Mouse (Mus musculus): Measurements from ENCODE around the gene Bmi1. TPM values are rescaled to one million over a fixed set of nuclear protein-coding genes. Genes with fewer than 3 reads are reported as not detected.

The Bmi1 gene
- polyA plus RNA-seq, 1 experiment from 2014 or later = 27.6 TPM

- peak overlapping the region; percentile 91 for H3K27ac ChIP-seq
- 8% methylated on average over 42 of the region's 42 CpGs for WGBS
- H3K36me3 ChIP-seq = no peaks in the 10 kb centered on the region
- no peak for ATAC-seq (ENCODE audit: insufficient number of reproducible peaks, insufficient read depth, low FRiP score, low TSS enrichment, low read depth)
- H3K9me3 ChIP-seq = no peaks in the 10 kb centered on the region
- H3K4me3 ChIP-seq = peak overlapping the region; percentile 77
- peak overlapping the region; percentile 83 for H3K4me2 ChIP-seq
- peaks cover 27% of the 10 kb centered on the region for H3K27me3 ChIP-seq
- peak overlapping the region; percentile 91 for H3K9ac ChIP-seq
- H3K4me1 ChIP-seq = peaks cover 28% of the 10 kb centered on the region
Observed at GRCm38 (mm10) chr2:18675681-18676456, 949 bp upstream of the Bmi1 start.

GRCm38 (mm10) chr2:18676457-18676935 is 322 bp upstream of the Bmi1 start:
- Histone ChIP-seq H3K4me3 (peak overlapping the region; percentile 77), H3K4me2 (peak overlapping the region; percentile 83), H3K36me3 (no peaks in the 10 kb centered on the region), H3K9ac (peak overlapping the region; percentile 91), H3K27me3 (peaks cover 27% of the 10 kb centered on the region), H3K27ac (peak overlapping the region; percentile 91), H3K9me3 (no peaks in the 10 kb centered on the region), H3K4me1 (peaks cover 32% of the 10 kb centered on the region)
- ATAC-seq (ENCODE audit: insufficient number of reproducible peaks, insufficient read depth, low FRiP score, low TSS enrichment, low read depth) = peak; percentile 82
- 0% methylated on average over 29 of the region's 64 CpGs for WGBS

- Histone ChIP-seq H3K4me3 (peak overlapping the region; percentile 77), H3K27ac (no peak overlapping the region), H3K27me3 (peaks cover 34% of the 10 kb centered on the region), H3K4me1 (peaks cover 32% of the 10 kb centered on the region), H3K36me3 (peaks cover 4% of the 10 kb centered on the region; the same call in 1 of the 2 replicates), H3K9ac (peak overlapping the region; percentile 91), H3K9me3 (no peaks in the 10 kb centered on the region), H3K4me2 (peak overlapping the region; percentile 83)
- under 1% methylated on average over 41 of the region's 55 CpGs for WGBS
- ATAC-seq (ENCODE audit: insufficient number of reproducible peaks, insufficient read depth, low FRiP score, low TSS enrichment, low read depth) = no peak
Observed at GRCm38 (mm10) chr2:18677631-18678471, 1.0 kb downstream of the Bmi1 start.

- H3K4me2 ChIP-seq = no peak overlapping the region
- H3K36me3 ChIP-seq = peaks cover 14% of the 10 kb centered on the region
- no peak overlapping the region for H3K27ac ChIP-seq
- peaks cover 39% of the 10 kb centered on the region for H3K27me3 ChIP-seq
- 38% methylated on average over 2 of the region's 2 CpGs for WGBS
- H3K9ac ChIP-seq = no peak overlapping the region
- ATAC-seq (ENCODE audit: insufficient number of reproducible peaks, insufficient read depth, low FRiP score, low TSS enrichment, low read depth) = no peak
- peaks cover 27% of the 10 kb centered on the region for H3K4me1 ChIP-seq
- no peak overlapping the region for H3K4me3 ChIP-seq
- no peaks in the 10 kb centered on the region for H3K9me3 ChIP-seq
Observed at GRCm38 (mm10) chr2:18679701-18680100, 2.9 kb downstream of the Bmi1 start.

GRCm38 (mm10) chr2:18680501-18680900 is 3.7 kb downstream of the Bmi1 start:
- Histone ChIP-seq H3K9me3 (no peaks in the 10 kb centered on the region), H3K4me1 (peaks cover 27% of the 10 kb centered on the region), H3K4me3 (peak overlapping the region; percentile 45), H3K36me3 (peaks cover 14% of the 10 kb centered on the region), H3K27ac (no peak overlapping the region), H3K27me3 (peaks cover 39% of the 10 kb centered on the region), H3K4me2 (peak overlapping the region; percentile 73), H3K9ac (peak overlapping the region; percentile 61; the same call in 1 of the 2 replicates)
- no peak for ATAC-seq (ENCODE audit: insufficient number of reproducible peaks, insufficient read depth, low FRiP score, low TSS enrichment, low read depth)
- under 1% methylated on average over 4 of the region's 4 CpGs for WGBS

GRCm38 (mm10) chr2:18680961-18681360 is 4.1 kb downstream of the Bmi1 start:
- Histone ChIP-seq H3K4me1 (peaks cover 23% of the 10 kb centered on the region), H3K27ac (no peak overlapping the region), H3K9me3 (no peaks in the 10 kb centered on the region), H3K9ac (peak overlapping the region; percentile 61), H3K4me2 (peak overlapping the region; percentile 73), H3K4me3 (peak overlapping the region; percentile 45), H3K36me3 (peaks cover 14% of the 10 kb centered on the region), H3K27me3 (peaks cover 41% of the 10 kb centered on the region)
- ATAC-seq (ENCODE audit: insufficient number of reproducible peaks, insufficient read depth, low FRiP score, low TSS enrichment, low read depth) = no peak
- under 1% methylated on average over 19 of the region's 29 CpGs for WGBS

GRCm38 (mm10) chr2:18684062-18684461 is 7.2 kb downstream of the Bmi1 start:
- H3K4me2 ChIP-seq = no peak overlapping the region
- WGBS = 57% methylated on average over 5 of the region's 5 CpGs

GRCm38 (mm10) chr2:18686386-18686785 is 9.6 kb downstream of the Bmi1 start:
- H3K4me1 ChIP-seq = peaks cover 19% of the 10 kb centered on the region
- H3K27ac ChIP-seq = no peak overlapping the region
- peaks cover 72% of the 10 kb centered on the region for H3K27me3 ChIP-seq
- no peak overlapping the region for H3K4me2 ChIP-seq
- H3K9me3 ChIP-seq = no peaks in the 10 kb centered on the region
- WGBS = 44% methylated on average over 6 of the region's 6 CpGs
- no peak overlapping the region for H3K4me3 ChIP-seq
- peaks cover 14% of the 10 kb centered on the region for H3K36me3 ChIP-seq
- H3K9ac ChIP-seq = no peak overlapping the region
- ATAC-seq (ENCODE audit: insufficient number of reproducible peaks, insufficient read depth, low FRiP score, low TSS enrichment, low read depth) = no peak

More at GRCm38 (mm10) chr2:18684062-18684461, 7.2 kb downstream of the Bmi1 start:
- no peak for ATAC-seq (ENCODE audit: insufficient number of reproducible peaks, insufficient read depth, low FRiP score, low TSS enrichment, low read depth)
- Histone ChIP-seq H3K36me3 (peaks cover 14% of the 10 kb centered on the region), H3K9me3 (no peaks in the 10 kb centered on the region), H3K27ac (no peak overlapping the region), H3K9ac (no peak overlapping the region), H3K4me1 (peaks cover 18% of the 10 kb centered on the region), H3K27me3 (peaks cover 66% of the 10 kb centered on the region), H3K4me3 (no peak overlapping the region)

- no peaks in the 10 kb centered on the region for H3K9me3 ChIP-seq
- H3K27ac ChIP-seq = no peak overlapping the region
- WGBS = 27% methylated on average over 8 of the region's 8 CpGs
- H3K27me3 ChIP-seq = peaks cover 73% of the 10 kb centered on the region
- H3K4me2 ChIP-seq = no peak overlapping the region
- H3K4me1 ChIP-seq = peaks cover 19% of the 10 kb centered on the region
- no peak overlapping the region for H3K9ac ChIP-seq
- peaks cover 14% of the 10 kb centered on the region for H3K36me3 ChIP-seq
- ATAC-seq (ENCODE audit: insufficient number of reproducible peaks, insufficient read depth, low FRiP score, low TSS enrichment, low read depth) = no peak
- no peak overlapping the region for H3K4me3 ChIP-seq
Observed at GRCm38 (mm10) chr2:18686826-18687519, 10.2 kb downstream of the Bmi1 start.

- Histone ChIP-seq H3K4me3 (no peak overlapping the region), H3K27me3 (peaks cover 77% of the 10 kb centered on the region), H3K36me3 (peaks cover 11% of the 10 kb centered on the region), H3K4me2 (no peak overlapping the region), H3K9me3 (no peaks in the 10 kb centered on the region), H3K4me1 (peaks cover 19% of the 10 kb centered on the region), H3K9ac (no peak overlapping the region), H3K27ac (no peak overlapping the region)
- WGBS = 6% methylated on average over 9 of the region's 9 CpGs
- ATAC-seq (ENCODE audit: insufficient number of reproducible peaks, insufficient read depth, low FRiP score, low TSS enrichment, low read depth) = no peak
Observed at GRCm38 (mm10) chr2:18687671-18688170, 10.9 kb downstream of the Bmi1 start.

GRCm38 (mm10) chr2:18688286-18688685 is 11.5 kb downstream of the Bmi1 start:
- H3K4me2 ChIP-seq = peak overlapping the region; percentile 80
- peaks cover 6% of the 10 kb centered on the region for H3K36me3 ChIP-seq
- WGBS = 5% methylated on average over 6 of the region's 6 CpGs
- H3K27me3 ChIP-seq = peaks cover 78% of the 10 kb centered on the region
- no peaks in the 10 kb centered on the region for H3K9me3 ChIP-seq
- peak overlapping the region; percentile 48 for H3K4me3 ChIP-seq
- no peak overlapping the region for H3K27ac ChIP-seq
- peaks cover 19% of the 10 kb centered on the region for H3K4me1 ChIP-seq
- no peak overlapping the region for H3K9ac ChIP-seq
- no peak for ATAC-seq (ENCODE audit: insufficient number of reproducible peaks, insufficient read depth, low FRiP score, low TSS enrichment, low read depth)

Data from embryonic facial prominence, embryonic 13.5 days (tissue).